Mouse (Mus musculus): ENCODE data around the gene 4930407I10Rik. TPM values are rescaled to one million over a fixed set of nuclear protein-coding genes. Genes with fewer than 3 reads are reported as not detected.

Gene 4930407I10Rik
- polyA plus RNA-seq, 1 experiment: 0.02 TPM

- no peak overlapping the region for H3K27ac ChIP-seq (ENCODE audit: insufficient read depth, low read depth, low read length)
- H3K36me3 ChIP-seq (ENCODE audit: control insufficient read depth, insufficient read depth, low read length): no peaks in the 10 kb centered on the region
- no peak for TF ChIP-seq POLR2A (IDR thresholded peaks at IDR 0.05; ENCODE audit: low read depth, low read length)
- TF ChIP-seq CTCF (conservative IDR thresholded peaks at IDR 0.05; ENCODE audit: insufficient read depth, insufficient read length, low read depth, low read length): peak; percentile 57
- H3K4me1 ChIP-seq (ENCODE audit: control insufficient read depth, insufficient read depth, low read length): no peaks in the 10 kb centered on the region
- no peaks in the 10 kb centered on the region for H3K27me3 ChIP-seq (replicated peaks; ENCODE audit: control insufficient read depth, insufficient read depth, low read length)
- no peak overlapping the region for H3K4me3 ChIP-seq (ENCODE audit: insufficient read depth, low read depth, low read length)
- 27% methylated on average over 7 of the region's 7 CpGs for WGBS
- peak; percentile 26 for DNase-seq
Observed at GRCm38 (mm10) chr15:82081161-82081560, 22.2 kb downstream of the 4930407I10Rik start.

GRCm38 (mm10) chr15:82085606-82086005 is 26.7 kb downstream of the 4930407I10Rik start:
- 80% methylated on average over 9 of the region's 9 CpGs for WGBS
- Histone ChIP-seq H3K36me3 (ENCODE audit: control insufficient read depth, insufficient read depth, low read length) (no peaks in the 10 kb centered on the region), H3K27me3 (replicated peaks; ENCODE audit: control insufficient read depth, insufficient read depth, low read length) (no peaks in the 10 kb centered on the region), H3K27ac (ENCODE audit: insufficient read depth, low read depth, low read length) (no peak overlapping the region), H3K4me3 (ENCODE audit: insufficient read depth, low read depth, low read length) (no peak overlapping the region), H3K4me1 (ENCODE audit: control insufficient read depth, insufficient read depth, low read length) (no peaks in the 10 kb centered on the region)
- TF ChIP-seq POLR2A (IDR thresholded peaks at IDR 0.05; ENCODE audit: low read depth, low read length): no peak
- no peak for TF ChIP-seq CTCF (conservative IDR thresholded peaks at IDR 0.05; ENCODE audit: insufficient read depth, insufficient read length, low read depth, low read length)
- no peak for DNase-seq

GRCm38 (mm10) chr15:82086131-82086530 is 27.2 kb downstream of the 4930407I10Rik start:
- no peaks in the 10 kb centered on the region for H3K4me1 ChIP-seq (ENCODE audit: control insufficient read depth, insufficient read depth, low read length)
- no peak for DNase-seq
- H3K36me3 ChIP-seq (ENCODE audit: control insufficient read depth, insufficient read depth, low read length): no peaks in the 10 kb centered on the region
- no peak overlapping the region for H3K4me3 ChIP-seq (ENCODE audit: insufficient read depth, low read depth, low read length)
- H3K27ac ChIP-seq (ENCODE audit: insufficient read depth, low read depth, low read length): no peak overlapping the region
- no peak for TF ChIP-seq POLR2A (IDR thresholded peaks at IDR 0.05; ENCODE audit: low read depth, low read length)
- TF ChIP-seq CTCF (conservative IDR thresholded peaks at IDR 0.05; ENCODE audit: insufficient read depth, insufficient read length, low read depth, low read length): no peak
- WGBS: 74% methylated on average over 12 of the region's 12 CpGs
- no peaks in the 10 kb centered on the region for H3K27me3 ChIP-seq (replicated peaks; ENCODE audit: control insufficient read depth, insufficient read depth, low read length)

- H3K4me3 ChIP-seq (ENCODE audit: insufficient read depth, low read depth, low read length): no peak overlapping the region
- H3K27me3 ChIP-seq (replicated peaks; ENCODE audit: control insufficient read depth, insufficient read depth, low read length): no peaks in the 10 kb centered on the region
- 8% methylated on average over 10 of the region's 10 CpGs for WGBS
- H3K27ac ChIP-seq (ENCODE audit: insufficient read depth, low read depth, low read length): no peak overlapping the region
- DNase-seq: no peak
- H3K4me1 ChIP-seq (ENCODE audit: control insufficient read depth, insufficient read depth, low read length): no peaks in the 10 kb centered on the region
- no peaks in the 10 kb centered on the region for H3K36me3 ChIP-seq (ENCODE audit: control insufficient read depth, insufficient read depth, low read length)
- TF ChIP-seq CTCF (conservative IDR thresholded peaks at IDR 0.05; ENCODE audit: insufficient read depth, insufficient read length, low read depth, low read length) (no peak), POLR2A (IDR thresholded peaks at IDR 0.05; ENCODE audit: low read depth, low read length) (no peak)
Observed at GRCm38 (mm10) chr15:82087266-82087665, 28.3 kb downstream of the 4930407I10Rik start.

GRCm38 (mm10) chr15:82091061-82091460 is 32.1 kb downstream of the 4930407I10Rik start:
- DNase-seq: no peak
- H3K4me1 ChIP-seq (ENCODE audit: control insufficient read depth, insufficient read depth, low read length): no peaks in the 10 kb centered on the region
- H3K27ac ChIP-seq (ENCODE audit: insufficient read depth, low read depth, low read length): no peak overlapping the region
- H3K36me3 ChIP-seq (ENCODE audit: control insufficient read depth, insufficient read depth, low read length): no peaks in the 10 kb centered on the region
- H3K4me3 ChIP-seq (ENCODE audit: insufficient read depth, low read depth, low read length): no peak overlapping the region
- WGBS: 77% methylated on average over 7 of the region's 7 CpGs
- no peaks in the 10 kb centered on the region for H3K27me3 ChIP-seq (replicated peaks; ENCODE audit: control insufficient read depth, insufficient read depth, low read length)
- TF ChIP-seq POLR2A (IDR thresholded peaks at IDR 0.05; ENCODE audit: low read depth, low read length) (no peak), CTCF (conservative IDR thresholded peaks at IDR 0.05; ENCODE audit: insufficient read depth, insufficient read length, low read depth, low read length) (no peak)

- no peaks in the 10 kb centered on the region for H3K27me3 ChIP-seq (replicated peaks; ENCODE audit: control insufficient read depth, insufficient read depth, low read length)
- H3K4me1 ChIP-seq (ENCODE audit: control insufficient read depth, insufficient read depth, low read length): no peaks in the 10 kb centered on the region
- WGBS: 17% methylated on average over 8 of the region's 8 CpGs
- TF ChIP-seq POLR2A (IDR thresholded peaks at IDR 0.05; ENCODE audit: low read depth, low read length) (no peak), CTCF (conservative IDR thresholded peaks at IDR 0.05; ENCODE audit: insufficient read depth, insufficient read length, low read depth, low read length) (peak; percentile 71)
- H3K27ac ChIP-seq (ENCODE audit: insufficient read depth, low read depth, low read length): no peak overlapping the region
- no peak overlapping the region for H3K4me3 ChIP-seq (ENCODE audit: insufficient read depth, low read depth, low read length)
- peak; percentile 25 for DNase-seq
- no peaks in the 10 kb centered on the region for H3K36me3 ChIP-seq (ENCODE audit: control insufficient read depth, insufficient read depth, low read length)
Observed at GRCm38 (mm10) chr15:82106953-82107555, 48.1 kb downstream of the 4930407I10Rik start.

Other genes starting within 250 kb of the 4930407I10Rik start
- gene Tob2, start 200.4 kb upstream of the 4930407I10Rik start, polyA plus RNA-seq (2012; rRNA removed): 31.6 and 40.3 TPM in 2 replicates
- 33.5 and 47.4 TPM in 2 replicates for gene Phf5a, start 187.2 kb upstream of the 4930407I10Rik start, polyA plus RNA-seq (2012; rRNA removed)
- 890 and 915 TPM in 2 replicates for gene Aco2, start 186.8 kb upstream of the 4930407I10Rik start, polyA plus RNA-seq (2012; rRNA removed)
- gene Polr3h, start 132.9 kb upstream of the 4930407I10Rik start, polyA plus RNA-seq (2012; rRNA removed): 16.1 and 20.2 TPM in 2 replicates
- 5.6 and 6.0 TPM in 2 replicates for gene Csdc2, start 122.4 kb upstream of the 4930407I10Rik start, polyA plus RNA-seq (2012; rRNA removed)
- 50.7 and 51.4 TPM in 2 replicates for gene Pmm1, start 98.2 kb upstream of the 4930407I10Rik start, polyA plus RNA-seq (2012; rRNA removed)
- 0.08 and 0.15 TPM in 2 replicates for gene 1700029P11Rik, start 78.6 kb upstream of the 4930407I10Rik start, polyA plus RNA-seq (2012; rRNA removed)
- 15.6 and 22.1 TPM in 2 replicates for gene Xrcc6, start 71.3 kb upstream of the 4930407I10Rik start, polyA plus RNA-seq (2012; rRNA removed)
- gene Desi1, start 25.3 kb upstream of the 4930407I10Rik start, polyA plus RNA-seq (2012; rRNA removed): 29.0 and 29.8 TPM in 2 replicates
- 48.7 and 58.2 TPM in 2 replicates for gene Snu13, start 11.6 kb upstream of the 4930407I10Rik start, polyA plus RNA-seq (2012; rRNA removed)
- gene Mei1, start 10.8 kb downstream of the 4930407I10Rik start, polyA plus RNA-seq (2012; rRNA removed): not detected in 2 replicates
- gene Ccdc134, start 68.8 kb downstream of the 4930407I10Rik start, polyA plus RNA-seq (2012; rRNA removed): 6.9 and 7.5 TPM in 2 replicates
- 102 and 118 TPM in 2 replicates for gene Srebf2, start 88.0 kb downstream of the 4930407I10Rik start, polyA plus RNA-seq (2012; rRNA removed)
- gene Shisa8, start 153.7 kb downstream of the 4930407I10Rik start, polyA plus RNA-seq (2012; rRNA removed): 0.08 and 0.09 TPM in 2 replicates
- gene Tnfrsf13c, start 165.2 kb downstream of the 4930407I10Rik start, polyA plus RNA-seq (2012; rRNA removed): 0.24 and 3.5 TPM in 2 replicates
- gene Cenpm, start 185.6 kb downstream of the 4930407I10Rik start, polyA plus RNA-seq (2012; rRNA removed): 2.2 and 2.3 TPM in 2 replicates
- 0.20 TPM in 1 of 2 replicates, not detected in the other for gene 1500009C09Rik, start 193.2 kb downstream of the 4930407I10Rik start, polyA plus RNA-seq (2012; rRNA removed)
- gene Sept3, start 215.7 kb downstream of the 4930407I10Rik start, polyA plus RNA-seq (2012; rRNA removed): 0.47 and 0.90 TPM in 2 replicates
- 0.08 TPM in 1 of 2 replicates, not detected in the other for gene Wbp2nl, start 239.8 kb downstream of the 4930407I10Rik start, polyA plus RNA-seq (2012; rRNA removed)